Mouse (Mus musculus): ENCODE measurements around the gene S100a6.

The S100a6 gene

GRCm38 (mm10) chr3:90626266-90627021, 13.8 kb downstream of the S100a6 start:
- no peak for DNase-seq (ENCODE audit: low spot score in 2 of 2)

DNA sequence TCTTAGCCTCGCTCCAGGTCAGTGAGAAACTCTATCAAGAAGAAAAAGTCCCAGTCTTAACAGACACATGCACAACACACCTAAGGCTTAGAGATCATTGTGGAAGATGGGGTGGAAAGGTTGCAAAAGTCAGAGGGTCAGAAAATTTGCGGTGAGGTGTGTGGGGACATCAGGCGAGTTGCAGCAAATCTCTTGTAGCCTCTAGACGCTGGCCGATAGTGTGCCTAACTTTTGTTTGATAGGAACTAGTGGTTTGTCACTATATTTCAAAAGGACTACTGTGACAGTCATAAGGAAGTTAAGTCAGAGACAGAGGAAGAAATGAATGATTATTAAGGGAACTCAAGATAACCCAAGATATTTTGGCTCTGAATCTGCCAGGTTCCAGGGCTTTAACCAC, 14.7 kb downstream of the S100a6 start:
- DNase-seq (ENCODE audit: low spot score in 2 of 2), result no peak

DNA sequence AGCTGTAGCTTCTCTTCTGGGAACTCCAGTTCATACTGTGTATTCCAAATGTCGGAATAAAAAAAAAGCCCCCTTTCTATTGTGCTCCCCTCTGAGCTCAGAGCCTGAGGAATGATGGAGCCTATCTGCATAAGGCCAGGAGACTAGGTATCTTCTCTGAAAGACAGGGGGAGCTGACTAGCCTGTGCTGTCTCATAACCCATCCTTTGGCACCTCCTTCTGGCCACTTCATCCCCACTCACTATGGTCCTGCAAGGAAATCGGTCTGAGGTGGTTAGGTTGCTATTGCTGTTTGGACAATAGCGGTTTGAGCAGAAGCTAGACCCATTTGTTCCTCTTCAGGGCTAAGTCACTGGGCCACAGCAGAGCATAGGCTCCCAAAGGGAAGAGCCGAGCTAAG, 15.1 kb downstream of the S100a6 start:
- DNase-seq (ENCODE audit: low spot score in 2 of 2), result peak in 1 of 2 experiments; percentile 27

DNA sequence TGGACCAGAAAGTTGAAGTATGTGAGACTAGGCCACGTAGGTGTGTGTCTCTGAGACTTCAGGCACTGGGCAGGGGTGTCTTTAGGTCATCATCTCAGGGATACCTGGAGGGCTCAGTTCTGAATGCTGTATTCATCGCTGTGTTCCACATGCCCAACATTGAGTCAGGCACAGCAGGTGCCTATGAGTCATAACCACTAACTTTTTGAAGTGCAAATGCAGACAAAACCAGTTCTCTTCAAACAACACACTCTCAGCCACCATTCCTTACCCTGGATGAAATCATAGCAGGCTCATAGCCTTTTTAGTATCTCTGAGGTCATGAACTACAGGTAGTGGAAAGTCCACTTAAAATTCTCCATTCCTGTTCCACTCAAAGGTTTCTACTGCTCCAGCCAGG, 16.6 kb downstream of the S100a6 start:
- DNase-seq (ENCODE audit: low spot score in 2 of 2), result no peak

GRCm38 (mm10) chr3:90631984-90632383, 19.3 kb downstream of the S100a6 start:
- no peak for DNase-seq (ENCODE audit: low spot score in 2 of 2)

DNA sequence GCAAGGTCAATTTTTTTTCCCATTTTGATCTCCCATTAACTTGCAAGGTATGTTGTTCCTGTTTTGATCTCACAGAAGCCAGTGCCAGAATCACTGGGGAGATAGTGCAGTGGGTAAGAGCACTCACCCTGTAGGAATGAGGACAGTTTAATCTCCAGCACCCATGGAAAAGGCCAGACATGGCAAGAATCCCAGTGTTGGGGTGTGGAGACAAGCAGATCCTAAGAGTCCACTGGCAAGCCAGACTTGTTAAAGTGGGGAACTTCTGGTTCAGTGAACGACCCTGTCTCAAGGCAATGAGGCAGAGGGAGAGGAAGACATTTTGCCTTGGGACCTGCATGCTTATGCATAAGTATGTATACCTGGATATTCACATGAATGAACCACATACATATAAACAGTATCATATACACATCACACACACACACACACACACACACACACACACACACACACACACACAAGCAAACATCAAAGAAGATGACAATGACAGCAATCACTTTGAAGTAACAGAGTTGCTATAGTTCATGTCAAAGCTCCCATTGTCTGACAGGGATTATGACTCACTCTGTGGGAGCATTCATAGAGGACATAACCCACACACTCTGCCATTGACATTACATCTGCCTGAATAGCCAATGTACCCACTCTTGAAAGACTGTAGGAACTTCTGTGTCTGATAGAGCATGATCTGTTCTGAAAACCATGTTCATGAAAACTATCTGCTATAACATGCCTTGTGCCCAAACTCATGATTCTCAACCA, 26.0 kb downstream of the S100a6 start:
- DNase-seq (ENCODE audit: low spot score in 2 of 2), result no peak

- DNase-seq (ENCODE audit: low spot score in 2 of 2), result peak; percentile 43 to 71
Measured at GRCm38 (mm10) chr3:90639511-90640154, 27.0 kb downstream of the S100a6 start.

GRCm38 (mm10) chr3:90640981-90641380, 28.3 kb downstream of the S100a6 start:
- no peak for DNase-seq (ENCODE audit: low spot score in 2 of 2)

DNA sequence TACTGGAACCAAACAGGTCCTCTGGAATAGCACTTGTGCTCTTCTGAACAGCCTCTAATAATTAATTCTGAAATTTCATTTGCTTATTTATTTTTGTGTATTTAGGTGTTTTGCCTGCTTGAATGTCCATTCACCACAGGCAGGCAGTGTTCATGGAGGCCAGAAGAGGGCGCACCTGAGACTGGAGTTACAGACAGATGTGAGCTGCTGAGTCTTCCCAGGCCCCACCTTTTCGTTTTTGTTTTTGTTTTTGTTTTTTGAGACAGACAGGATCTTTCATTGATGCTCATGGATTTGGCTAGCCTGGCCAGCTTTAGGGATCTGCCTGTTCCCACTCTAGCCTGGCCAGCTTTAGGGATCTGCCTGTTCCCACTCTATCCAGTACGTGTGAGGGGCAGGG, 31.5 kb downstream of the S100a6 start:
- DNase-seq (ENCODE audit: low spot score in 2 of 2), result peak in 1 of 2 experiments; percentile 79

DNA sequence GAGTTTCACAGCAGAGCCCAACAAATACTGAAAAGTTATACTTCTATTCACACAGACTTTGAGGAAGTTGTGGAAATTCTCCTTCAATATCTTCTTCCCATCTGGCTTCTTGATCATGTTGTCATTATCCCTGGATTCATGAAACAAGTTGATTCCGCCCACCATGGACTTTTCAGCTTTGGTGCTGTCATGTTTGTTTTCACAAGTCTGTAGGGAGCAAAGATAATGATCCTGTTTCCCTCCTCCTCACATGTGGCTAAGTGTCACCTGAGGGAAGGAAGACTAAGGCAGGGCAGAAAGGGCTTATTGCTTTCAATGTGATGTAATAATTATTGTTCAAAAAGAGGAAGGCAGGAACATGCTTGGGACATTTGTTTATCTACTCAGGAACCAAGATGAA, 34.6 kb downstream of the S100a6 start:
- no peak for DNase-seq (ENCODE audit: low spot score in 2 of 2)

GRCm38 (mm10) chr3:90648981-90649380, 36.3 kb downstream of the S100a6 start:
- DNase-seq (ENCODE audit: low spot score in 2 of 2), result no peak

DNA sequence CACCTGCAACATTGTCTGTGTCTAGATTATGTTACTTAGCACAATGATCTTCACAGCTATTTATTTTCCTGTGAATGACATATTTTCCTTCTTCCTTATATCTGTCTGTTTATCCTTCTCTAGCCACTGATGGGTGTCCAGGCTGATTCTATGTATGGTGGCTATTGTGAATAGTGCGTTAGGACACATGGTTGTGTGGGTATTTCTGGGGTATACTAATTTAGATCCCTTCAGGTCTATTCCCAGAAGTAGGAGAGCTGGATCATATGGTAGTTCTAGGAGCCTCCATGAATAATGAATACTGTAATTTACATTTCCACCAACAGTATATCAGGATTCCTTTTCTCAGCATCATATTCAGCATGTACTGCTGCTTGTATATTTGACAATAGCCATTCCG, 37.1 kb downstream of the S100a6 start:
- no peak for DNase-seq (ENCODE audit: low spot score in 2 of 2)

DNA sequence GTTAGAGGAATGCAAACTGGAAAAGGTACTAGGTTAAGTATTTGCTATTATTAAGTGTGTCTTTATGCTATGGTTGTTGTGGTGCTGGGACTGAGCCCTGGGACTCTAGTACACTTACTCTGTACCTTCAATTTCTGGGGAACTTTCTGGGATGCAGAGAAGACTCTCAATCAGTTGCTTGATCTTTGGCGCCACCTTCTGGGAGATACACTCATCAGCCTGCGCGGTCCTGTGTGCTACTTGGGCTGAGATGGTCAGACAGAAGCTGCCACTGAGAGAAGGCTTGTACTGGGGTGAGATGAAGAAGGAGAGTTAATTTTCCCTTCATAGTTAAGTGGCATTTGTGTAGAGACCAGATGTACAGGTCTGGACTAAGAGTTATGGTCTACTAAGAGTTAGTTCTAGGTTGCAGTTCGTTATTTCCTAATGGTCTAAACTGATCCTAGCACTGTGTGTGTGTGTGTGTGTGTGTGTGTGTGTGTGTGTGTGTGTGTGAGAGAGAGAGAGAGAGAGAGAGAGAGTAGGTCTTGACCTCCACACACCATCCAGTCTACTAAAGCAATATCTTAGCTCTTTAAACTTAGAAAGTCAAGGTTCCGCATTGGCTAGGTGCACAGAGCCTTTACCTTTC, 40.3 kb downstream of the S100a6 start:
- peak in 1 of 2 experiments; percentile 70 for DNase-seq (ENCODE audit: low spot score in 2 of 2)

DNA sequence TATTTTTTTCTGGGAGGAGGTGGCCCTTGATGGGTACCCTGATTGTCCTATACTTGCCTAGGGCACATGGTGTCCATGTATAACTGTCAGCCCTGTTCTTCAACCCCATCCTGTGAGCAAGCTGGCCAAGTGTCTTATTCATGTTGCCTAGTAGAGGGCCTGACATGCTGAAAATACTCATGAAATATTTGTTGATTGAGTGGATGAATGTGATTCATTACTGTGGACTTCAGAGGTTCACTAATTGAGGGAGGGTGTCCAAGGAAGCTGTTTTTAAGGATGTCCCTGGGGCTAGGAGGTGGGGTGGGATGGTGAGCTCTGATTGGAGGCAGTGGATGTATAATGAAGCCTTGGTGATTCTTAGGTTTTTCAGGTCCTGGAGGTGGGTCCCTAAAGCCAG, 41.0 kb downstream of the S100a6 start, which contains the start of gene S100a7a:
Gene S100a7a (plus strand): TSS at position 301 of the 400 bp plus-strand sequence.
- no peak for DNase-seq (ENCODE audit: low spot score in 2 of 2)

DNA sequence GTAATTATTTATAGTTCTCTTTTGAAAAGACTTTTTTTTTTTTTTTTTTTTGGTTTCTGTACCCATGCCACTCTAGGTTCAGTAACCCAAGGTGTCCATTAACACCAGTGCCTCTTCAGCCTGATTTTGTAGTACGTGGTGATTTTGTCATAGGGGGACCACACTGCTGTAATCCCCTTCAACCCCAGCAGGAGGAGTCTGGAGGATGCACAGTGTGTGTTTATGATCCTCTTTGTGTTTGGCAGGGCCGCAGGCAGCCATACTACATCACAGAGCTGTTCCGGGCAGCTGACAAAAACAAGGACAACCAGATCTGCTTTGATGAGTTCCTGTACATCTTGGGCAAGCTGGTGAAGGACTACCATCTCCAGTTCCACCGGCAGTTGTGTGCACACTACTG, 44.7 kb downstream of the S100a6 start:
- peak in 1 of 2 experiments; percentile 32 for DNase-seq (ENCODE audit: low spot score in 2 of 2)

- DNase-seq (ENCODE audit: low spot score in 2 of 2), result no peak
Measured at GRCm38 (mm10) chr3:90659364-90660044, 46.8 kb downstream of the S100a6 start.

DNA sequence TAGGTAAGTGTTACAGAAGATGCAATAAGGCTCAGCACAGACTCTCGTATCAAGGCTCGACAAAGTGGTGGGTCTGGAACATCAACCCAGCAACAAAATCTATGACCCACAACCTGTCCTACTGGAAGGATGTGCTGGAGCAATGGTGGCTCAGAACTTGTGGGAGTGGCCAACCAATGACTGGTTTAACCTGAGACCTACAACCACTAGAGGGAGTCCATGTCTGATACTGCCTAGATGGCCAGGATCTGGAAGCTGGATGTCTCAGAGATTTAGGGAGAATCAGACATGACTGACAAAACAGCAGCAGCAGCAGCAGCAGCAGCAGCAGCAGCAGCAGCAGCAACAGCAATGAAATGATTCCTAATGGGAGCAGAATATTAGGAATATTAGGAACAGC, 51.5 kb downstream of the S100a6 start:
- no peak for DNase-seq (ENCODE audit: low spot score in 2 of 2)

- DNase-seq (ENCODE audit: low spot score in 2 of 2), result peak; percentile 26 to 60
Measured at GRCm38 (mm10) chr3:90668846-90669245, 56.2 kb downstream of the S100a6 start, which contains the start of gene S100a8. Gene S100a8, plus strand, starts transcription at chr3:90668978.
